Mouse (Mus musculus) embryonic facial prominence, embryonic 10.5 days (tissue): ENCODE measurements around the gene E4f1. TPM values are rescaled to one million over a fixed set of nuclear protein-coding genes. Genes with fewer than 3 reads are reported as not detected.

Experiments used
- DNase-seq: peaks from one replicate; pipeline ENCODE4 v3.0.0-alpha.2; 2017; ENCODE audit warnings: low spot score
- H3K27ac ChIP-seq: fragments of 300-500 bp; sonication (generic); replicated peaks from 2 replicates; pipeline ENCODE4 v1.5.1; 2016; ENCODE audit warnings: mild to moderate bottlenecking
- H3K27me3 ChIP-seq: fragments of 300-500 bp; sonication (generic); replicated peaks from 2 replicates; pipeline ENCODE4 v1.6.1; 2016; ENCODE audit warnings: low read depth, mild to moderate bottlenecking; ENCODE audit not compliant: poor library complexity, severe bottlenecking
- H3K36me3 ChIP-seq: fragments of 300-500 bp; sonication (generic); replicated peaks from 2 replicates; pipeline ENCODE4 v1.6.1; 2016; ENCODE audit warnings: mild to moderate bottlenecking, moderate library complexity
- H3K4me1 ChIP-seq: fragments of 300-500 bp; sonication (generic); 2 replicates; pipeline ENCODE4 v1.6.1; 2016
- H3K4me3 ChIP-seq: fragments of 300-500 bp; sonication (generic); 2 replicates; pipeline ENCODE4 v1.5.1; 2016; ENCODE audit warnings: mild to moderate bottlenecking, moderate library complexity
- H3K9me3 ChIP-seq: fragments of 300-500 bp; sonication (generic); 2 replicates; pipeline ENCODE4 v1.6.1; 2016; ENCODE audit warnings: mild to moderate bottlenecking
- WGBS: fragments of 180-500 bp; shearing (Covaris S2); methylation state at CpG from one replicate; pipeline ENCODE4 v1.1.7; 2016; 5-methylcytosine and 5-hydroxymethylcytosine counted together
- polyA plus RNA-seq: library from polyadenylated mRNA; unstranded; fragments of >200 nt; fragmentation: Nextera tagmentation; extraction: Ambion mirVana; gene quantifications from 2 replicates; pipeline ENCODE4 v1.2.1, GENCODE M21; 2016

The E4f1 gene
- polyA plus RNA-seq, 1 experiment from 2014 or later = 35.5 TPM

DNA sequence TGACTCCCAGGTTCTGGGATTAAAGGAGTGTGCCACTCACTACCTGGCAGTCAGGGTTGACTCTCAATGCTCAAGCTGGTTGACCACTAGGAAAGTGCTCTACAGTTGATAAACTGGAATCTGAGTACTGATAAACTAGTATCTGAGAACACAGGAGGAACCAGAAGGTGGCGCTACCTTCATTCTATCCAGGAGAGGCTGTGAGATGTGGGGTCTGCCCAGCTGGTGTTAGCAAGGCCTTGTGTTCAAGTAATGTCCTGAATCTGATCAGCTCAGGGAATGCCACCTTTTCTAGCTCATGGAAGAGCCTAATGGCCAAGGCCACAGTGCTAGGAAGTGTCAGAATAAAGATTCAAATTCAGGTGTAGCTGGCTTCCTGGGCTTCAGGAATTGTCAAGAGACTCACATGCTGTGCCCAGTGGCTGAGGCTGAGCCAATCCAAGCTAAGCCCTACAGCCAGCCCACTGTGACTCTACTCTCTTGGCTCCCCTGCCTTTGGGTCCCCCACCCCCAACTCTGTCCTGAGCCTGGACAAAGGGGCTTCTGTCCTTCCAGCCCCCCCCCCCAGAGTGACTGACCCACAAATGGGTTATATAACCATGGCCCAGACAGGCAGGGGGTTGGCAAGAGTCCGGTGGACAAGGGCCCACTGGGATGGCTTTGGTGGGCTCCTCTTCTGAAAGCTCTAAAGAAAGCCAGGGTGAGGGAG lies 24.7 kb upstream of the E4f1 start:
- no peaks in the 10 kb centered on the region for H3K9me3 ChIP-seq
- peak; percentile 62 for DNase-seq
- 39% methylated on average over 2 of the region's 2 CpGs for WGBS
- no peak overlapping the region for H3K4me3 ChIP-seq
- H3K27me3 ChIP-seq = peaks cover 14% of the 10 kb centered on the region
- H3K36me3 ChIP-seq = peaks cover 13% of the 10 kb centered on the region
- peaks cover 16% of the 10 kb centered on the region for H3K4me1 ChIP-seq
- H3K27ac ChIP-seq = no peak overlapping the region

GRCm38 (mm10) chr17:24490399-24490798 lies 20.3 kb upstream of the E4f1 start:
- Histone ChIP-seq H3K27ac (no peak overlapping the region), H3K27me3 (peaks cover 53% of the 10 kb centered on the region), H3K4me3 (no peak overlapping the region), H3K36me3 (no peaks in the 10 kb centered on the region), H3K9me3 (no peaks in the 10 kb centered on the region), H3K4me1 (peaks cover 34% of the 10 kb centered on the region)
- no peak for DNase-seq
- WGBS = 84% methylated on average over 4 of the region's 4 CpGs

DNA sequence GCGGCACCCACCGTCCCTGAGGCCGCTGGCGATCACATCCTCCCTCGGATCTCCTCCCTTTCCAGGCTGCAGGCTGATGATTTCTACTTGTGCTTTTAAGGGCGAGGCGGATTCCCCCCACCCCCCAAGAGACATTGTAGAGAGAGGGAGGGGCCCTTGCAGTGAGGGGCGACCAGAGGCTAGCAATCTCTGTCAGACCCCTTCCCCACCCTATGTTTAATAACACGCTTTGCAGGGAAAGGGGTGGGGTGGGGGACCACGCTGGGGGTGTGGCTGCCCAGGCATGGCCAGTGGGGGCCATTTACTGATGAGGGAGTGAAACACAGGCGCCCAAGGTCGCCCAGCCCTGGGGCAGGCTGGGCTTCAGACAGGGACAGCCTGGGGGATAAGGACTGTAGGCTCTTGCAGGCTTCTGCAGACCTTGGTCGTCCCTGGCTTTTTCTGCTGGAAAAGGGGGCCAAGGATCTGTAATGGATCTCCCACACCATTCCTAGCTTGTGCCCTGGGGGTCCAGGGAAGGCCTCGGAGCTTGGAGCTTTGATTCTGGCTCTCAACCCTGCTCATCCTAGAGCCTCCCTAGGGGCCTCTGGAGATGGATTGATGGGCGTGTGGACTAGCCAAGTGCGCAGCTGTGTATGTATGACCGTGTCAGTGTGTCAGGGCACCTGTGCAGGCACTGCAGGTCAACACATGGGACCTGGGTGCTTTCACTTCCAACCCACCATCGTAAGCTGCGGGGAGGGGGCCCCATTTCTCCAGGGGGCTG lies 19.3 kb upstream of the E4f1 start:
- WGBS = 21% methylated on average over 19 of the region's 19 CpGs
- H3K4me3 ChIP-seq = peak overlapping the region; percentile 88
- no peaks in the 10 kb centered on the region for H3K9me3 ChIP-seq
- H3K36me3 ChIP-seq = no peaks in the 10 kb centered on the region
- no peak for DNase-seq
- H3K27ac ChIP-seq = peak overlapping the region; percentile 85
- H3K27me3 ChIP-seq = peaks cover 56% of the 10 kb centered on the region
- peaks cover 32% of the 10 kb centered on the region for H3K4me1 ChIP-seq

- H3K27me3 ChIP-seq = peaks cover 56% of the 10 kb centered on the region
- H3K4me1 ChIP-seq = peaks cover 32% of the 10 kb centered on the region
- no peaks in the 10 kb centered on the region for H3K36me3 ChIP-seq
- DNase-seq = peak; percentile 74
- H3K27ac ChIP-seq = peak overlapping the region; percentile 85
- no peaks in the 10 kb centered on the region for H3K9me3 ChIP-seq
- H3K4me3 ChIP-seq = peak overlapping the region; percentile 88
- WGBS = under 1% methylated on average over 81 of the region's 81 CpGs
Observed at GRCm38 (mm10) chr17:24488662-24489264, 18.6 kb upstream of the E4f1 start.

GRCm38 (mm10) chr17:24488186-24488661 lies 18.1 kb upstream of the E4f1 start, which contains the start of gene Caskin1:
Caskin1 (plus strand) TSS chr17:24488601.
- Histone ChIP-seq H3K36me3 (no peaks in the 10 kb centered on the region), H3K4me1 (peaks cover 32% of the 10 kb centered on the region), H3K4me3 (peak within 1 kb of the TSS; percentile 88), H3K27ac (peak within 1 kb of the TSS; percentile 85), H3K27me3 (peaks cover 56% of the 10 kb centered on the region), H3K9me3 (no peaks in the 10 kb centered on the region)
- under 1% methylated on average over 45 of the region's 45 CpGs for WGBS
- DNase-seq = peak; percentile 63

- H3K36me3 ChIP-seq = no peaks in the 10 kb centered on the region
- H3K4me3 ChIP-seq = peak overlapping the region; percentile 17; the same call in 1 of the 2 replicates
- WGBS = 47% methylated on average over 11 of the region's 11 CpGs
- H3K4me1 ChIP-seq = peaks cover 32% of the 10 kb centered on the region
- peak; percentile 48 for DNase-seq
- no peak overlapping the region for H3K27ac ChIP-seq
- H3K27me3 ChIP-seq = peaks cover 48% of the 10 kb centered on the region
- no peaks in the 10 kb centered on the region for H3K9me3 ChIP-seq
Observed at GRCm38 (mm10) chr17:24485090-24485860, 15.2 kb upstream of the E4f1 start.

DNA sequence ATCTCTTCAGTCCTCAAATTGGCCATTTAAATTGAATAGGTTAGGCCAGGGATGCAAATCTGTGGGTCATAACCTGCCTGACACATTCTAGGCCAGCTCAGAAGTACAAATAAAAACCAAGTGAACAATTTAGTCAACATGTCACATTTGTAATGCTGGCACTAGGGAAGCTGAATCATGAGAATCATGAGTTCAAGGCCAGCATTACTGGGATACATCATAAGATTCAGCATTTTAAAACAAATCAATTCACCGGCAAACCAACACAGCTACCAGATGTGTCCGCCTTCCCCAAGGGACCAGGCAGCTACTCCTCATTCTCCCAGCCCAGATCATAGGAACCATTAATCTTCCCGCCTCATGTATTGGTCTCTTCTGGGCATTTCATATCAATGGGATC lies 13.4 kb upstream of the E4f1 start:
- Histone ChIP-seq H3K27ac (no peak overlapping the region), H3K4me1 (peaks cover 24% of the 10 kb centered on the region), H3K36me3 (no peaks in the 10 kb centered on the region), H3K27me3 (peaks cover 32% of the 10 kb centered on the region), H3K9me3 (no peaks in the 10 kb centered on the region), H3K4me3 (no peak overlapping the region)
- WGBS = 89% methylated on average over 3 of the region's 3 CpGs
- DNase-seq = no peak

DNA sequence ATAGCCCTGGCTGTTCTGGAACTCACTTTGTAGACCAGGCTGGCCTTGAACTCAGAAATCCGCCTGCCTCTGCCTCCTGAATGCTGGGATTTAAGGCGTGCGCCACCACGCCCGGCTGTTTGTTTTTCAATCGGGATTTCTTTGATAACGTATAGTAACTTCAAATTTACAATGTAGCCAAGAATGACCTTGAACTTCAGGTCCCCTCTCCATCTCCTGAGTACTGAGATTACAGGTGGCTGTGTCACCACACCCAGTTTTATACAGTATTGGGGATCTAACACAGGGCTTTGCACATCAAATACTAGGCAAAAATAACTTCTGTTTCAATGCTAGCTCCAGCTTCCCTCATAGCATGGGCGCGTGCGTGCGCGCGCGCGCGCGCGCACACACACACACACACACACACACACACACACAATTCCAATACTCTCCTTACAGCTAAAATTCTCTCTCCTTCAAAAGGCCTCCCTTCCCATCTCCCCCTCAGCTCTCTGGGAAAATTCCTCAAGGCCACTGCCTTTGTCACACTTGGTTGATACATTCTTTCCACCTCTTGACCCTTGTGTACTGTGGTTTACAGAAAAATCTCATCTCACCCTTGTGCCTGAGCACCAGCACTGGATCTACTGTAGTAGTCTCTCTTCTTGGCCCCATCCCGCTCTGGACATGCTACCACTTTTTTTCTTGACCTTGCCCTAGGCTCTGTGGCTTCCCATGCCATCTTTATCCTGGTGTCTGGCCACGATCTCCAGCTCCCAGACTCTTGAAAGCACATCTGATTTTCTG lies 11.1 kb upstream of the E4f1 start:
- Histone ChIP-seq H3K4me3 (no peak overlapping the region), H3K36me3 (peaks cover 19% of the 10 kb centered on the region), H3K9me3 (no peaks in the 10 kb centered on the region), H3K27ac (no peak overlapping the region), H3K27me3 (peaks cover 11% of the 10 kb centered on the region), H3K4me1 (peaks cover 27% of the 10 kb centered on the region)
- DNase-seq = no peak
- WGBS = 94% methylated on average over 20 of the region's 20 CpGs

- no peak for DNase-seq
- Histone ChIP-seq H3K4me1 (peaks cover 23% of the 10 kb centered on the region), H3K36me3 (peaks cover 28% of the 10 kb centered on the region), H3K27ac (0 out of 2 replicates have a peak overlapping the region, but pooled peaks have one; percentile 25), H3K4me3 (peak overlapping the region; percentile 87; the same call in 1 of the 2 replicates), H3K27me3 (peaks cover 2% of the 10 kb centered on the region; the same call in 1 of the 2 replicates), H3K9me3 (no peaks in the 10 kb centered on the region)
- 51% methylated on average over 3 of the region's 3 CpGs for WGBS
Observed at GRCm38 (mm10) chr17:24480201-24480826, 10.2 kb upstream of the E4f1 start.

DNA sequence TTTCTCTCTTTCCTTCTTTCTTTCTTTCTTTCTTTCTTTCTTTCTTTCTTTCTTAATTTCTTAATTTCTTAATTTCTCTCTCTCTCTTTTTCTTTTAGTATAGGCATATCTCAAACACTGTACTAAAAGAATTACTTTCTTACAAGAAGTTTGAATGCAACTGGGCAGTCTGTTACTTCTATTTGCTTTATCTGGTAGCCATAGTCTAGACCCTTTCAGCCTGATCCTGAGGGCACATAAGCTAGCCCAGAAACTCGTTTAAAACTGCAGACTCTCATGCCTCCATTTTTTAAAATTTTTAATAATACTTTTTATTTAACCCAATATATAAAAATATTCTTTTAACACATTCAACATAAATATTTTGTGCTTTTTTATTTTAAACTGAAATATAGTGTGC lies 9.3 kb upstream of the E4f1 start:
- WGBS = 32% methylated on average over 1 of the region's 1 CpGs
- Histone ChIP-seq H3K4me1 (peaks cover 28% of the 10 kb centered on the region), H3K27ac (peak overlapping the region; percentile 99), H3K9me3 (no peaks in the 10 kb centered on the region), H3K36me3 (peaks cover 37% of the 10 kb centered on the region), H3K27me3 (no peaks in the 10 kb centered on the region), H3K4me3 (peak overlapping the region; percentile 87)
- DNase-seq = no peak
